Mouse (Mus musculus) intestine, embryonic 15.5 days (tissue): ENCODE measurements around the gene Vmn2r111. TPM values are rescaled to one million over a fixed set of nuclear protein-coding genes. Genes with fewer than 3 reads are reported as not detected.
"Not testable (repeated sequence)": the region's sequence is repeated elsewhere in the genome, so short reads cannot be mapped to it uniquely, and the experiment has no call there.

Experiments used
- ATAC-seq: fragments of 200-750 bp; cut with Nextera tagmentation; 2 replicates; pipeline ENCODE4 v1.8.0; 2017; ENCODE audit warnings: moderate TSS enrichment, moderate library complexity
- H3K27ac ChIP-seq: fragments of 300-500 bp; sonication (generic); 2 replicates; pipeline ENCODE4 v1.5.1; 2015; ENCODE audit warnings: mild to moderate bottlenecking, inconsistent platforms
- H3K27me3 ChIP-seq: fragments of 300-500 bp; sonication (generic); replicated peaks from 2 replicates; pipeline ENCODE4 v1.6.1; 2015; ENCODE audit warnings: inconsistent platforms
- H3K36me3 ChIP-seq: fragments of 300-500 bp; sonication (generic); 2 replicates; pipeline ENCODE4 v1.6.1; 2015; ENCODE audit warnings: inconsistent platforms
- H3K4me1 ChIP-seq: fragments of 300-500 bp; sonication (generic); replicated peaks from 2 replicates; pipeline ENCODE4 v1.6.1; 2015; ENCODE audit warnings: inconsistent platforms
- H3K4me2 ChIP-seq: fragments of 300-500 bp; sonication (generic); replicated peaks from 2 replicates; pipeline ENCODE4 v1.6.1; 2015; ENCODE audit warnings: mild to moderate bottlenecking, inconsistent platforms
- H3K4me3 ChIP-seq: fragments of 300-500 bp; sonication (generic); replicated peaks from 2 replicates; pipeline ENCODE4 v1.5.1; 2015; ENCODE audit warnings: inconsistent platforms
- H3K9ac ChIP-seq: fragments of 300-500 bp; sonication (generic); 2 replicates; pipeline ENCODE4 v1.6.1; 2015; ENCODE audit warnings: inconsistent platforms
- H3K9me3 ChIP-seq: fragments of 300-500 bp; sonication (generic); 2 replicates; pipeline ENCODE4 v1.6.1; 2016; ENCODE audit warnings: inconsistent platforms
- WGBS: fragments of 180-500 bp; shearing (Covaris S2); methylation state at CpG from one replicate; pipeline ENCODE4 v1.1.7; 2015; 5-methylcytosine and 5-hydroxymethylcytosine counted together
- polyA plus RNA-seq: library from polyadenylated mRNA; unstranded; fragments of >200 nt; fragmentation: Nextera tagmentation; extraction: Ambion mirVana; gene quantifications from 2 replicates; pipeline ENCODE4 v1.2.1, GENCODE M21; 2015

The Vmn2r111 gene
- polyA plus RNA-seq: not detected in 2 replicates

DNA sequence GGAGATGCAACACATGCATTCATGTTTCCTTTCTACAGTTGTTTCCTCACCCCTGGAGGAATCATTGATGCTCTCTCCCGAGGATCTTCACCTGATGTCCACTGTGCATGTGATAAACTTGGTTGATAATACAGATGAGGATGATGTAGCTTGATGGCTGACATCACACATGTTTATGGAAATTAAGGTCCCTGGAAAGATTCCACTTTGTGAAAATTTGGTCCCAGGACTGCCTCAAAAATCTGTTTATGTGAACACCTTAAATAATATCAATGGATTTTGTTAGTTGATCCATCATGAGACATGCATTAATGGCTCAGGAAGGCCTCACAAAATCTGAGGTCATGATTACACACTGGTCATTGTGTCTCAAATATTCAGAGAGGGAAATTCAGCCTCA lies at the start of gene Vmn2r111:
Vmn2r111 (minus strand) TSS at position 101 of the 400 bp plus-strand sequence.
- H3K27me3 ChIP-seq, H3K9me3 ChIP-seq, H3K4me3 ChIP-seq, H3K36me3 ChIP-seq, ATAC-seq, H3K4me1 ChIP-seq, H3K9ac ChIP-seq, H3K27ac ChIP-seq, H3K4me2 ChIP-seq: not testable (repeated sequence)
- WGBS: 62% methylated on average over 1 of the region's 1 CpGs

DNA sequence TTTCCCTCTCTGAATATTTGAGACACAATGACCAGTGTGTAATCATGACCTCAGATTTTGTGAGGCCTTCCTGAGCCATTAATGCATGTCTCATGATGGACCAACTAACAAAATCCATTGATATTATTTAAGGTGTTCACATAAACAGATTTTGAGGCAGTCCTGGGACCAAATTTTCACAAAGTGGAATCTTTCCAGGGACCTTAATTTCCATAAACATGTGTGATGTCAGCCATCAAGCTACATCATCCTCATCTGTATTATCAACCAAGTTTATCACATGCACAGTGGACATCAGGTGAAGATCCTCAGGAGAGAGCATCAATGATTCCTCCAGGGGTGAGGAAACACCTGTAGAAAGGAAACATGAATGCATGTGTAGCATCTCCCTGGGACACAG lies 27.4 kb upstream of the Vmn2r111 start, which contains the start of gene Vmn2r112:
Vmn2r112 (plus strand) TSS at position 301 of the 400 bp plus-strand sequence.
- not testable (repeated sequence) for H3K27me3 ChIP-seq, ATAC-seq, H3K4me3 ChIP-seq, H3K4me2 ChIP-seq, H3K36me3 ChIP-seq, H3K27ac ChIP-seq, H3K9me3 ChIP-seq, H3K9ac ChIP-seq, H3K4me1 ChIP-seq

GRCm38 (mm10) chr17:22520467-22520866 lies 52.8 kb downstream of the Vmn2r111 start:
- not testable (repeated sequence) for H3K4me2 ChIP-seq, H3K4me1 ChIP-seq, H3K27ac ChIP-seq, H3K27me3 ChIP-seq, H3K9ac ChIP-seq, ATAC-seq, H3K36me3 ChIP-seq, H3K4me3 ChIP-seq, H3K9me3 ChIP-seq
- WGBS: 79% methylated on average over 7 of the region's 7 CpGs

- 78% methylated on average over 3 of the region's 3 CpGs for WGBS
- H3K9me3 ChIP-seq, H3K4me1 ChIP-seq, H3K9ac ChIP-seq, H3K4me2 ChIP-seq, H3K4me3 ChIP-seq, H3K36me3 ChIP-seq, ATAC-seq, H3K27ac ChIP-seq, H3K27me3 ChIP-seq: not testable (repeated sequence)
Measured at GRCm38 (mm10) chr17:22520037-22520436, 53.2 kb downstream of the Vmn2r111 start.

DNA sequence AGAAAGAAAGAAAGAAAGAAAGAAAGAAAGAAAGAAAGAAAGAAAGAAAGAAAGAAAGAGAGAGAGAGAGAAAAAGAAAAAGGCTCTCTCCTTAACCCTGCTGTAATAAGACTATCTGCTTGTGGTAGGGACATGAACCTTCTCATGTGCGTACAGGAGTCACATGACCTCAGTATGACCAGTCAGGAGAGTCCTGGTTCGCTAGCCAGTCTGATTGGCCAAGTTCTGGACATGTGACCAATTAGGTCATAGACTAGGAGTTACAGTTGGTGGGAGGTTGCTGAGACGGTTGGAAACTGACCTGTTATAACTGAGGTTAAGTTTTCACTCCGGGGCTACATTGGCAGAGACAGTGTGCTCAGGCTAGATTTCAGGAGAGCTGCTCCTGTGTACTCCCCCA lies 76.2 kb downstream of the Vmn2r111 start:
- Histone ChIP-seq H3K9ac (no peak overlapping the region), H3K9me3 (no peaks in the 10 kb centered on the region), H3K4me3 (no peak overlapping the region), H3K4me2 (no peak overlapping the region), H3K27me3 (no peaks in the 10 kb centered on the region), H3K4me1 (no peaks in the 10 kb centered on the region), H3K27ac (no peak overlapping the region), H3K36me3 (no peaks in the 10 kb centered on the region)
- WGBS: 80% methylated on average over 4 of the region's 4 CpGs
- ATAC-seq: no peak

Other genes with a start within 250 kb of the Vmn2r111 start
- 10.7 and 11.9 TPM in 2 replicates for gene Zfp944, start 212.1 kb downstream of the Vmn2r111 start, polyA plus RNA-seq
- gene Zfp758, start 212.0 kb downstream of the Vmn2r111 start, polyA plus RNA-seq: 7.8 and 9.0 TPM in 2 replicates
- gene Zfp946, start 149.3 kb downstream of the Vmn2r111 start, polyA plus RNA-seq: 15.1 and 16.2 TPM in 2 replicates
- not detected in 2 replicates for gene Vmn2r112, start 27.5 kb upstream of the Vmn2r111 start, polyA plus RNA-seq